Mouse (Mus musculus) forebrain, embryonic 13.5 days (tissue): ENCODE results near the gene Tmsb10. TPM values are rescaled to one million over a fixed set of nuclear protein-coding genes. Genes with fewer than 3 reads are reported as not detected.
A peak's percentile ranks its signal among the peaks of the same experiment; 100 is the strongest.

Source experiments
- ATAC-seq: fragments of 200-750 bp; cut with Nextera tagmentation; 2 replicates; pipeline ENCODE4 v1.8.0; 2017
- H3K27ac ChIP-seq: fragments of 300-500 bp; sonication (generic); 2 replicates; pipeline ENCODE4 v1.5.1; 2015; ENCODE audit warnings: inconsistent platforms, mild to moderate bottlenecking, moderate library complexity
- H3K27me3 ChIP-seq: fragments of 300-500 bp; sonication (generic); 2 replicates; pipeline ENCODE4 v1.6.1; 2015; ENCODE audit warnings: mild to moderate bottlenecking, inconsistent platforms
- H3K36me3 ChIP-seq: fragments of 300-500 bp; sonication (generic); 2 replicates; pipeline ENCODE4 v1.6.1; 2015; ENCODE audit warnings: mild to moderate bottlenecking, inconsistent platforms; ENCODE audit not compliant: poor library complexity, severe bottlenecking
- H3K4me1 ChIP-seq: fragments of 300-500 bp; sonication (generic); 2 replicates; pipeline ENCODE4 v1.6.1; 2015; ENCODE audit warnings: inconsistent platforms
- H3K4me2 ChIP-seq: fragments of 300-500 bp; sonication (generic); 2 replicates; pipeline ENCODE4 v1.6.1; 2015; ENCODE audit warnings: inconsistent platforms, mild to moderate bottlenecking, moderate library complexity
- H3K4me3 ChIP-seq: fragments of 300-500 bp; sonication (generic); 2 replicates; pipeline ENCODE4 v1.5.1; 2015; ENCODE audit warnings: mild to moderate bottlenecking, inconsistent platforms
- H3K9ac ChIP-seq: fragments of 300-500 bp; sonication (generic); 2 replicates; pipeline ENCODE4 v1.6.1; 2015; ENCODE audit warnings: mild to moderate bottlenecking, inconsistent platforms
- H3K9me3 ChIP-seq: fragments of 300-500 bp; sonication (generic); replicated peaks from 2 replicates; pipeline ENCODE4 v1.6.1; 2016; ENCODE audit warnings: inconsistent platforms
- WGBS: fragments of 180-500 bp; shearing (Covaris S2); methylation state at CpG from one replicate; pipeline ENCODE4 v1.1.7; 2015; 5-methylcytosine and 5-hydroxymethylcytosine counted together
- polyA plus RNA-seq: library from polyadenylated mRNA; unstranded; fragments of >200 nt; fragmentation: Nextera tagmentation; extraction: Ambion mirVana; gene quantifications from 2 replicates; pipeline ENCODE4 v1.2.1, GENCODE M21; 2015

Gene Tmsb10
- polyA plus RNA-seq, 1 experiment from 2014 or later = 4,664 TPM

DNA sequence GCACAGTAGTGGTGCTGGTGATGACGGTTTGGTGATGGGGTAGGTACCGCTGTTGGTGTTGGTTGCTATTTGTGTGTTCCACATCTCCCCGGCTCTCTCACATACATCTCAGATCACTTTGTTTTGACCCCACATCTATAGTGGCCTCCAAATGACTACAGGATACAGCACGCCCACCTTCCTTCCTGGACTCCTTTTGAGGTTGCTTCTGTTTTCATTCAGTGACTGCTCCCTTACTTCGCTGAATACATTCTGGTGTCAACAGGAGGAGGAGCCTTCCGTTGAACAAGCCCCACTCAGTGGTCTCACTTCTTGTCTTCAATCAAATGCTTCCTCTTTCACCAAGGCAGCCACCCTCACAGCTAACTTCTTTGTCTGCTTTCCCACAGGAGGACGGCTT, 3.8 kb downstream of the Tmsb10 start:
- Histone ChIP-seq H3K27me3 (no peaks in the 10 kb centered on the region), H3K4me3 (no peak overlapping the region), H3K4me2 (no peak overlapping the region), H3K9ac (no peak overlapping the region), H3K4me1 (peaks cover 24% of the 10 kb centered on the region), H3K9me3 (no peaks in the 10 kb centered on the region), H3K27ac (peak overlapping the region; percentile 40; the same call in 1 of the 2 replicates), H3K36me3 (0 out of 2 replicates have a peak, but pooled peaks cover 4% of the 10 kb centered on the region)
- ATAC-seq = no peak
- 72% methylated on average over 7 of the region's 7 CpGs for WGBS

DNA sequence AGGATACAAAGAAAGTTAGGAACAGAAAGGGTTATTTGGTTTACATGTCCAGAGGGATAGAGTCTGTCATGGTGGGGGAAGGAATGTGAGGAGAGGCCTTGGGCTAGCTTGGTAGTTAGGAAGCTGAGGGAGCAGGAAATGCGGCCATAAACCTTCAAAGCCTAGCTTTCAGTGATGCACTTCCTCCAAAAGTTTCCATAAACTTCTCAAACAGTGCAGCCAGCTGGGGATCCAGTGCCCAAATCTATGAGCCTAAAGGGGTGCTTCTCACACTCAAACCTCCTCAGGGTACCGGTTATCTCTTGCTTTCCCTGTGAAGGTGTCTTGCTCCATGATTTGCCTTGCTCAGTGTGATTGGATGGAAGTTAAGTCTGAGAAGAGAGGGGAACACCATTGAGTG, 5.6 kb downstream of the Tmsb10 start:
- no peaks in the 10 kb centered on the region for H3K9me3 ChIP-seq
- H3K4me3 ChIP-seq = no peak overlapping the region
- peaks cover 18% of the 10 kb centered on the region for H3K4me1 ChIP-seq
- H3K27ac ChIP-seq = no peak overlapping the region
- H3K36me3 ChIP-seq = 0 out of 2 replicates have a peak, but pooled peaks cover 4% of the 10 kb centered on the region
- WGBS = 98% methylated on average over 2 of the region's 2 CpGs
- H3K9ac ChIP-seq = no peak overlapping the region
- H3K4me2 ChIP-seq = no peak overlapping the region
- no peak for ATAC-seq
- no peaks in the 10 kb centered on the region for H3K27me3 ChIP-seq

- H3K36me3 ChIP-seq = 0 out of 2 replicates have a peak, but pooled peaks cover 4% of the 10 kb centered on the region
- H3K9me3 ChIP-seq = no peaks in the 10 kb centered on the region
- H3K27ac ChIP-seq = no peak overlapping the region
- no peaks in the 10 kb centered on the region for H3K27me3 ChIP-seq
- ATAC-seq = no peak
- WGBS = 96% methylated on average over 2 of the region's 2 CpGs
- no peak overlapping the region for H3K4me3 ChIP-seq
- H3K9ac ChIP-seq = no peak overlapping the region
- no peak overlapping the region for H3K4me2 ChIP-seq
- H3K4me1 ChIP-seq = peaks cover 18% of the 10 kb centered on the region
Observed at GRCm38 (mm10) chr6:72952221-72952620, 6.3 kb downstream of the Tmsb10 start.

DNA sequence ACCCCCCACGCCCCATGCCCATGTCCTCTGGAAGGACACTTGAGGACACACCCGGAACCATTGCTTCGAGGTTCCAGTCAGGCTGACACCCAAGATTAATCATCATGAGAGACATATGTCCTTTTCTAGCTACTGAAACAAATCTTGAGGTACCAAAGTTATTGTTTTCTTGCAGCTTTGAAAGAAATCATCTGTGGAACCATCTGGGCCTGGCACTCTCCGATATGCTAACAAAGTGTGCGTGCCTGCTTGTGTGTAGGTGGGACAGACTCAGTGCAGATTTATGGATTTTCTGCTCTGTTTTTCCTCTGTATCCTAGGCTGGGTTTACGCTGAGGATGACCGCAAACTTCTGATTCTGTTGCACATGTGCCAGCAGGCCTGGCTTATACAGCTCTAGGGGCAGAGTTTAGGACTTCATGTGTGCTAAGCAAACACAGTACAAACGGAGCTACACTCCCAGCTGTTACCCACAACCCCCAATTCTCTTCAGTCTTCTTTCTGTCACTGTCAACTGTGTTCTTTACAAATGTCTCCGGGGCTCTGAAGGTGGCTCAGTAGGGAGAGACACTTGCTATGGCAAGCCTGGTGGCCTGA, 9.3 kb downstream of the Tmsb10 start:
- Histone ChIP-seq H3K27ac (no peak overlapping the region), H3K27me3 (no peaks in the 10 kb centered on the region), H3K9ac (no peak overlapping the region), H3K4me1 (no peaks in the 10 kb centered on the region), H3K4me2 (no peak overlapping the region), H3K4me3 (no peak overlapping the region), H3K9me3 (0 out of 2 replicates have a peak, but pooled peaks cover 3% of the 10 kb centered on the region), H3K36me3 (no peaks in the 10 kb centered on the region)
- ATAC-seq = no peak
- WGBS = 87% methylated on average over 9 of the region's 9 CpGs

DNA sequence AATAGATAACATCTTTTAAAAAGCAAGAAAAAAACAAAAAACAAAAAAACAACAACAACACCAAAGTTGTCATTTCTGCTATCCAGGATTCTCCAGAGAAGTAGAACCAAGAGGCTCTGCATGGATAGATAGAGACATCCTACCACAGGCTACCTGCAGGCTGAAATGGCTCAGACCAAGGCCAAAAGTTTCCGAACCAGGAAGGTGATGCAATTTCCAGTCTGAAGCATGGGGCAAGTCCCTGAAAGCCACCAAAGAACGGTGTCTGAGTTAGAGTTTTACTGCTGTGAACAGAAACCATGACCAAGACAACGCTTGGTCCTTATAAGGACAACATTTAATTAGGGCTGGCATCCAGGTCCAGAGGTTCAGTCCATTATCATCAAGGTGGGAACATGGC, 10.2 kb downstream of the Tmsb10 start:
- no peak for ATAC-seq
- Histone ChIP-seq H3K4me1 (no peaks in the 10 kb centered on the region), H3K27ac (no peak overlapping the region), H3K9me3 (0 out of 2 replicates have a peak, but pooled peaks cover 3% of the 10 kb centered on the region), H3K4me3 (no peak overlapping the region), H3K4me2 (no peak overlapping the region), H3K27me3 (no peaks in the 10 kb centered on the region), H3K9ac (no peak overlapping the region), H3K36me3 (no peaks in the 10 kb centered on the region)
- WGBS = 96% methylated on average over 3 of the region's 3 CpGs

- Histone ChIP-seq H3K9ac (no peak overlapping the region), H3K27me3 (no peaks in the 10 kb centered on the region), H3K4me1 (no peaks in the 10 kb centered on the region), H3K4me3 (no peak overlapping the region), H3K4me2 (no peak overlapping the region), H3K36me3 (no peaks in the 10 kb centered on the region), H3K27ac (no peak overlapping the region), H3K9me3 (0 out of 2 replicates have a peak, but pooled peaks cover 3% of the 10 kb centered on the region)
- 28% methylated on average over 6 of the region's 6 CpGs for WGBS
- ATAC-seq = no peak
Observed at GRCm38 (mm10) chr6:72947960-72948359, 10.6 kb downstream of the Tmsb10 start.

GRCm38 (mm10) chr6:72940493-72940892, 18.1 kb downstream of the Tmsb10 start:
- 9% methylated on average over 3 of the region's 3 CpGs for WGBS
- H3K36me3 ChIP-seq = no peaks in the 10 kb centered on the region
- no peak overlapping the region for H3K4me3 ChIP-seq
- H3K27ac ChIP-seq = no peak overlapping the region
- H3K4me2 ChIP-seq = no peak overlapping the region
- H3K27me3 ChIP-seq = no peaks in the 10 kb centered on the region
- no peak overlapping the region for H3K9ac ChIP-seq
- no peaks in the 10 kb centered on the region for H3K4me1 ChIP-seq
- peak; percentile 75; the same call in 1 of the 2 replicates for ATAC-seq
- no peaks in the 10 kb centered on the region for H3K9me3 ChIP-seq

DNA sequence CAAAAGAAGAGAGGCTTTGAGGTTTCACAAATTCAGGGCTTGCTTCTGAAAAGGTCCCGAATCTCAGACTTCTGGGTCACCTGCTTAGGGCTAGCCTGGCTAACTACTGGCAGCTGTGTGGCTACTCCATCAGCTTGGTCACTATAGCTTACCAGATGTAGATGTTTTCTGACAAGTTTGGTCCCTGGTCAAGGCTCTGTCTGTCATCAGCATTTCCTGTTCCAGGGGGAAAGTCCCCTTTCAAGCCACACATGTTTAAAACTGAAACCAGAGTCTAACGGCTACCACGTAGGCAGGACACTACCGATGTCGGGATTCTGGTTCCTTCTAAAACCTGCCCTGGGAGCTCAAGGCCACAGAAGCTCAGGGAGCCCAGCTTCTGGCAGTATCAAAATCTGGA, 20.7 kb downstream of the Tmsb10 start:
- Histone ChIP-seq H3K4me3 (no peak overlapping the region), H3K27ac (no peak overlapping the region), H3K9ac (no peak overlapping the region), H3K36me3 (no peaks in the 10 kb centered on the region), H3K27me3 (no peaks in the 10 kb centered on the region), H3K4me2 (no peak overlapping the region), H3K9me3 (no peaks in the 10 kb centered on the region), H3K4me1 (no peaks in the 10 kb centered on the region)
- ATAC-seq = no peak
- 88% methylated on average over 5 of the region's 5 CpGs for WGBS

DNA sequence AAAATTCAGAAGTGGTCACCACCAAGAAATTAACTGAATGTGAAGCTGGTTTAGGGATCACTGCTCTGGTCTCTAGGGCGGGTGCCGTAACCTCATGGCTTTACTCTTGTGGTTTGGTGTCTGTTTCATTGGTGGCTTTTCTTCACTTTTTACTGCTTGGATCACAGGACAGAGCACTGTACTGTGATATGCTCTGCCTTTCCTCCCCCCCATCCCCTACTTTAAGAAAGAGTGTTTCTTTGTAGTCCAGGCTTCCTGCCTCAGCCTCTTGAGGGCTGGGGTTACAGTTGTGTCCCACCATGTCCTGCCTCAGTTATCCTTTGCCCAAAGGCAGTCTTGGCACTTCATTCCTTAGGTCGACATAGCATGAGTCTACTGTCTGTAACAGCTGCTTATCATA, 21.1 kb downstream of the Tmsb10 start:
- Histone ChIP-seq H3K9ac (no peak overlapping the region), H3K9me3 (no peaks in the 10 kb centered on the region), H3K4me3 (no peak overlapping the region), H3K4me1 (no peaks in the 10 kb centered on the region), H3K27ac (no peak overlapping the region), H3K36me3 (no peaks in the 10 kb centered on the region), H3K27me3 (no peaks in the 10 kb centered on the region), H3K4me2 (no peak overlapping the region)
- ATAC-seq = no peak
- WGBS = 90% methylated on average over 3 of the region's 3 CpGs

DNA sequence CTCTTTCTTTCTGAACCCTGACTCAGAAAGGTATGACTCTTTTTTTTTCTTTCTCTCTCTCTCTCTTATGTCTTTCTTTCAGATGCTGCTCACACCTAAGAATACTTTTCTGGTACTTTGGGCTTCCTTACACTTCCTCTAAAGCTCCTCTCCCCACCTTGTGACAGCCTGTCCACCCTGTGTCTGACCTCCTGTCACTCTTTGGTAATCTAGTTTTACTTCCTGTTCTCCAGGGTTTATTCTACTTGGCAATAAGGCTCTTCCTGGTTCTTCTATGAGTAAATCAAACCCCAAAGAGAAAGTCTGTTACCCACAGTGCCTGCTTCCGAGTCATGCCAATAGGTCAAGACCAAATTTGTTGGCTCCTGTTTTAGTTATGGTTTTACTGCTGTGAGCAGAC, 25.6 kb downstream of the Tmsb10 start:
- Histone ChIP-seq H3K9me3 (no peaks in the 10 kb centered on the region), H3K27ac (no peak overlapping the region), H3K36me3 (no peaks in the 10 kb centered on the region), H3K4me1 (no peaks in the 10 kb centered on the region), H3K4me2 (no peak overlapping the region), H3K4me3 (no peak overlapping the region), H3K9ac (no peak overlapping the region), H3K27me3 (no peaks in the 10 kb centered on the region)
- 94% methylated on average over 1 of the region's 1 CpGs for WGBS
- no peak for ATAC-seq

DNA sequence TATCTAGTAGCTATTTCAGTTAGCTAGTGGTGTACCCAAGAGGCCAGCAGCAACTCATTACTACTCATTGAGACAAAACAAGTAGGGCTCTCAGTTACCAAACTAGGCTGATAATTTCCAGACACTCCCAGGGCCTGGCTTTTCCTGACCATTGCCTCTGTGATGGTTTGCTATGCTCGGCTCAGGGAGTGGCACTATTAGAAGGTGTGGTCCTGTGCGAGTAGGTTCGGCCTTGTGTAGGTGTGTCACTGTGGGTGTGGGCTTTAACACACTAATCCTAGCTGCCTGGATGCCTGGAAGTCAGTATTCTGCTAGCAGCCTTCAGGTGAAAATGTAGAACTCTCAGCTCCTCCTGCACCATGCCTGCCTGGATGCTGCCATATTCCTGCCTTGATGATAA, 27.0 kb downstream of the Tmsb10 start:
- no peak for ATAC-seq
- Histone ChIP-seq H3K9me3 (no peaks in the 10 kb centered on the region), H3K4me2 (no peak overlapping the region), H3K9ac (no peak overlapping the region), H3K4me3 (no peak overlapping the region), H3K27ac (no peak overlapping the region), H3K36me3 (no peaks in the 10 kb centered on the region), H3K4me1 (no peaks in the 10 kb centered on the region), H3K27me3 (no peaks in the 10 kb centered on the region)
- 88% methylated on average over 3 of the region's 3 CpGs for WGBS

- WGBS = 87% methylated on average over 4 of the region's 4 CpGs
- H3K4me1 ChIP-seq = no peaks in the 10 kb centered on the region
- H3K4me3 ChIP-seq = no peak overlapping the region
- no peak for ATAC-seq
- no peaks in the 10 kb centered on the region for H3K9me3 ChIP-seq
- H3K36me3 ChIP-seq = no peaks in the 10 kb centered on the region
- no peak overlapping the region for H3K4me2 ChIP-seq
- no peak overlapping the region for H3K27ac ChIP-seq
- H3K9ac ChIP-seq = no peak overlapping the region
- H3K27me3 ChIP-seq = no peaks in the 10 kb centered on the region
Observed at GRCm38 (mm10) chr6:72929795-72930398, 28.7 kb downstream of the Tmsb10 start.
